Mouse (Mus musculus): ENCODE measurements at regions not wholly inside any gene's neighbourhood (a gene's known extent, or its start where the extent isn't known, plus 50 kb on each side); places are given as distances from the start of the nearest gene placed in this dataset.

- intact Hi-C loops (cut with DNase I), result no loop called here
These were observed 432.9 kb upstream of the Ube2e3 start for GRCm38 (mm10) chr2:78435071-78435470.

GRCm38 (mm10) chr2:78427659-78428336 lies 440.1 kb upstream of the Ube2e3 start:
- intact Hi-C loops (cut with DNase I), result no loop called here
- no peak for DNase-seq

More at GRCm38 (mm10) chr2:78435071-78435470, 432.9 kb upstream of the Ube2e3 start:
- DNase-seq, result no peak

- no peak for DNase-seq
- intact Hi-C loops (cut with DNase I), result no loop called here
These were observed 449.2 kb upstream of the Ube2e3 start for GRCm38 (mm10) chr2:78418561-78419338.

GRCm38 (mm10) chr2:78416574-78417109 lies 451.3 kb upstream of the Ube2e3 start:
- intact Hi-C loops (cut with DNase I), result no loop called here
- no peak for DNase-seq

GRCm38 (mm10) chr2:78412985-78413384 lies 454.9 kb upstream of the Ube2e3 start:
- no peak for DNase-seq
- intact Hi-C loops (cut with DNase I), result no loop called here

GRCm38 (mm10) chr2:78403890-78404289 lies 457.7 kb upstream of the Cwc22 start:
- intact Hi-C loops (cut with DNase I), result no loop called here
- DNase-seq, result no peak

GRCm38 (mm10) chr2:78399236-78399635 lies 453.1 kb upstream of the Cwc22 start:
- intact Hi-C loops (cut with DNase I), result no loop called here
- DNase-seq, result no peak

- intact Hi-C loops (cut with DNase I), result no loop called here
These were observed 450.7 kb upstream of the Cwc22 start for GRCm38 (mm10) chr2:78396924-78397323.

GRCm38 (mm10) chr2:78393090-78393489 lies 446.9 kb upstream of the Cwc22 start:
- no peak for DNase-seq
- intact Hi-C loops (cut with DNase I), result no loop called here

More at GRCm38 (mm10) chr2:78396924-78397323, 450.7 kb upstream of the Cwc22 start:
- DNase-seq, result no peak

- intact Hi-C loops (cut with DNase I), result no loop called here
- DNase-seq, result no peak
These were observed 446.2 kb upstream of the Cwc22 start for GRCm38 (mm10) chr2:78392425-78392824.

- DNase-seq, result no peak
- intact Hi-C loops (cut with DNase I), result no loop called here
These were observed 441.8 kb upstream of the Cwc22 start for GRCm38 (mm10) chr2:78388001-78388400.

- no peak for DNase-seq
- intact Hi-C loops (cut with DNase I), result no loop called here
These were observed 435.1 kb upstream of the Cwc22 start for GRCm38 (mm10) chr2:78381234-78381633.

- DNase-seq, result no peak
These were observed 385.7 kb upstream of the Cwc22 start for GRCm38 (mm10) chr2:78331736-78332475.

GRCm38 (mm10) chr2:78326091-78326490 lies 379.9 kb upstream of the Cwc22 start:
- no peak for DNase-seq
- intact Hi-C loops (cut with DNase I), result no loop called here

More at GRCm38 (mm10) chr2:78331736-78332475, 385.7 kb upstream of the Cwc22 start:
- intact Hi-C loops (cut with DNase I), result no loop called here

GRCm38 (mm10) chr2:78322216-78322965 lies 376.2 kb upstream of the Cwc22 start:
- intact Hi-C loops (cut with DNase I), result no loop called here
- DNase-seq, result no peak

- intact Hi-C loops (cut with DNase I), result no loop called here
- peak; percentile 4 for DNase-seq
These were observed 365.8 kb upstream of the Cwc22 start for GRCm38 (mm10) chr2:78311766-78312491.

GRCm38 (mm10) chr2:78309361-78309760 lies 363.2 kb upstream of the Cwc22 start:
- intact Hi-C loops (cut with DNase I), result no loop called here
- DNase-seq, result no peak

- intact Hi-C loops (cut with DNase I), result no loop called here
- peak; percentile 62 for DNase-seq
These were observed 360.7 kb upstream of the Cwc22 start for GRCm38 (mm10) chr2:78306897-78307296.

- intact Hi-C loops (cut with DNase I), result no loop called here
- DNase-seq, result no peak
These were observed 345.5 kb upstream of the Cwc22 start for GRCm38 (mm10) chr2:78291665-78292064.

GRCm38 (mm10) chr2:78284806-78285205 lies 338.6 kb upstream of the Cwc22 start:
- DNase-seq, result no peak
- intact Hi-C loops (cut with DNase I), result no loop called here

Measured in left cerebral cortex, postnatal 4 days (tissue).